Mouse (Mus musculus) brain, embryonic 14.5 days (tissue): ENCODE measurements around the gene Zbtb21. TPM values are rescaled to one million over a fixed set of nuclear protein-coding genes. Genes with fewer than 3 reads are reported as not detected.

Experiments
- DNase-seq: peaks from one replicate; pipeline ENCODE4 v3.0.0-alpha.2; 2011; ENCODE audit warnings: low read depth
- CTCF ChIP-seq: fragments of 200-500 bp; IDR thresholded peaks from 2 replicates; pipeline ENCODE4 v1.5.1; 2012; ENCODE audit warnings: inconsistent platforms, mild to moderate bottlenecking, moderate library complexity, borderline replicate concordance; ENCODE audit not compliant: insufficient read depth, insufficient read length; ENCODE audit errors: extremely low read depth
- POLR2A ChIP-seq: fragments of 200-500 bp; IDR thresholded peaks from 2 replicates; pipeline ENCODE4 v1.6.1; 2012; ENCODE audit warnings: mild to moderate bottlenecking, inconsistent platforms, borderline replicate concordance; ENCODE audit not compliant: poor library complexity, insufficient read depth, insufficient read length, severe bottlenecking; ENCODE audit errors: extremely low read depth
- polyA plus RNA-seq: library from polyadenylated mRNA; depleted of rRNA; stranded (reverse); fragments of >200 nt; gene quantifications from 2 replicates; pipeline ENCODE4 v1.2.3, GENCODE M21; 2012

The Zbtb21 gene
- polyA plus RNA-seq, 1 experiment: 17.4 TPM

DNA sequence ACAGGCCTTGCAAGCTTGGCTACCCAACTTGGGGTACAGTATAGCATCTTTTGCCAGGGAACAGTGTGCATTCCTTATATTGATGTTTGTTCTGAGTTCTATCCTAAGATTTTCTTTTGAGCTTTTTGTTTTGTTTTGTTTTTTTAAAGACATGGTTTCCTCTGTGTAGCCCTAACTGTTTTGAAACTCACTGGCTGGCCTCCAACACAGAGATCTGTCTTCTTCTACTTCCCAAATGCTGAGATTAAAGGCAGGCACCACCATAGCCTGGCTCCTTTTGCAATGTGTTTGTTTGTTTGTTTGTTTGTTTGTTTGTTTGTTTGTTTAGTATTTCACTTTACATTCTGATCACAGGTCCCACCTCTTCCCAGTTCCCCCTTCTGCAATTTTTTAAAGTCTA lies 32.2 kb downstream of the Zbtb21 start:
- no peak for DNase-seq
- no peak for TF ChIP-seq POLR2A
- TF ChIP-seq CTCF: no peak

- TF ChIP-seq POLR2A (no peak), CTCF (no peak)
- DNase-seq: no peak
Measured at GRCm38 (mm10) chr16:97929520-97929919, 32.9 kb downstream of the Zbtb21 start.

DNA sequence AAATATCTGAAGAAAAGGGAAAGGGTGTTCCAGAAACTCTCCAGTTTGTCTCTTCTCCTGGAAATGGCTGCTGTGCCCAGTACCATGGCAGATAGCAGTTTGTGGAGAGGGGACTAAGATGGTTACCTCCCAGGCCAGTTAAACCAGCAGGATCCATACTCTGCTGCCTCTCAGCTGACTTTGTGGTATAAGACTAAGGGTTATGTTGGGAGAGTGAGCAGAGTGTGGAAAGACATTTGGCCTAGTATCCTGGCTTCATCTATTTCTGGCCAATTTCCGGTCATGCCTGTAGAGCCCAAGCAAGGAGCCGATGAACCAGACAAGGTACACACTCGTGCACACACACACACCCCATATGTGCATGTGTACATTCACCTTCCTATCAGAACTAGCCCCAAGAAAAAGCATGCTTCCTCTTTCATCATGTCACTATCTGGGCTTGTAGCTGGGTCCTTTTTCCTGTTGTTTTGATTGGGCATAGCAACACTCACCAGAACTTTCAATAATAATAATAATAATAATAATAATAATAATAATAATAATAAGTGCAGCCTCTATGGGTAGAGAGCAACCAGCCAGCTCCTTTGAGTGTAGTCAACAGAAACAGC lies 35.0 kb downstream of the Zbtb21 start:
- TF ChIP-seq CTCF: no peak
- TF ChIP-seq POLR2A: no peak
- DNase-seq: no peak

- no peak for TF ChIP-seq CTCF
- TF ChIP-seq POLR2A: no peak
- DNase-seq: no peak
Measured at GRCm38 (mm10) chr16:97926381-97926780, 36.0 kb downstream of the Zbtb21 start.

GRCm38 (mm10) chr16:97925760-97926159 lies 36.7 kb downstream of the Zbtb21 start:
- no peak for DNase-seq
- TF ChIP-seq CTCF (no peak), POLR2A (no peak)

DNA sequence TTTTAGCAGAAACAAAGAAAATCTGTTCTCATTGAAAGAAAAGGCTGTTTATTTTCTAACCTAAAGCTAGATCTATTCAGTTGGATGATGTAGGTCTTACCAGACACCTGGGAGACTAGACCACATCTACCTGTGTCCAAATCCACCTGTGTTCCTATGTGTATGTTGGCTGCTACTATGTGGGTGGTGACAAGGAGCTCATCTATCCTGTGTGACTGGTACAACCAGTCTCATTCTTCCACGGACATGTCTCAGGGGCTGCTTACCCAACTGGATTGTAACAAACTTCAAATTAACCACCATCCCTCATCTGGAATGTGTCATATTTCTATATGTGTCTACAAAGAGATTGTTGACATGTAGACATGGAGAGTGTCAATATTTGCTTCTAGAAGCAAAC lies 38.7 kb downstream of the Zbtb21 start:
- TF ChIP-seq POLR2A: no peak
- TF ChIP-seq CTCF: no peak
- DNase-seq: no peak

DNA sequence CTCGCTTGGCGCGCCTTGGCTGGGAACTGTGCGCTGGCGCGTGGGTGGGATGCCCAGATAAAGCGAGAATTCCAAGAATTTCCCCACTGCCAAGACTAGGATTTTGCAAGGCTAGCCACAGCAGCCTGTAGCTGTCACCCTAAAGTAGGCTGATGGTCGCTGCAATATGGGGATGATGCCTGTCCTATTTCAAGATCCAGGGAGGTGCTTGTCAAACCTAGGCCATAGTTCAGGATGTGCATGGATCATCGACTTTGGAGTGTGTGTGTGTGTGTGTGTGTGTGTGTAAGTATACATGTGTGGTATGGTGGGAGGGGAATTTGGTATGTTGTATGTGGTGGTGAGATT lies 39.7 kb downstream of the Zbtb21 start:
- TF ChIP-seq CTCF: no peak
- TF ChIP-seq POLR2A: no peak
- no peak for DNase-seq

DNA sequence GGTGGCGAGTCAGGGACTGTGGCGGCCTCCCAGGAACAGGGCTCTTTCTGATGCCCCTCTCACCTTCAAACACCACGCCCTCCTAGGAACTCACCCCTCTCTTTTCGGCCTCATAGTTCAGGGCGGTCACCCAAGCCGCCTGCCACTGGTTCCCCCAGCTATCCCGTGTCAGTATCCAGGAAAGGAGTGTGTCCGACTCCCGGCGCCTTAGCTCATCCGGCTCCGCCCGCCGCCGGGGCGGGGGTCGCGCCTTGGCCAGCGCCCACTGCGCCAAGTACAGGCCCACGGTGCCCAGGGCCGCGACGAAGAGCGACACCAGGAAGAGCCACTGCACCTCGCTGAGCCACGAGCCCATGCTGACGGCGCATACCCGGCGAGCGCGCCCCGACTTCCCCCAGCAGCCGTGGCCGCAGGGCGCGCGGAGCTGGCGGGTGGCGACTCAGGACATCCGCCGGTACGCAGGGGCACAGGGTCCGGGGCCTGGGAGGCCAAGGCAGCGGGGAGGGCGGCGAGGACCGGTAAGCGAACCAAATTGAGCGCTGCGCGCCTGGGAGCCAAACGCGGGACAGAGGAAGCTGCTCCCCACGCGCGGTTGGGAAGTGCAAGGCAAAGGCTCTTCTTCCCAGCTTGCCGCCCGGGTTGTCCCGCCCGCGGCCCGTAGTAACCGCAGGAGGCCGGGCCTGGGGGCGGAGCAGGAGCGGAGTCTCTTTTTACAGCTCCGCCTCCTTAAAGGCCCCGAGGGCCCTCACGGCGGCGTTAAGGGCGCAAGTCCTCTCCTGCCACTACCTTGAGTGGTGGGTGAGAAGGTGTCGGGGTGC lies 40.3 kb downstream of the Zbtb21 start:
- peak; percentile 91 for DNase-seq
- TF ChIP-seq POLR2A (peak; percentile 52; the same call in 1 of the 2 replicates), CTCF (no peak)

GRCm38 (mm10) chr16:97920621-97921020 lies 41.8 kb downstream of the Zbtb21 start:
- DNase-seq: no peak
- no peak for TF ChIP-seq CTCF

- TF ChIP-seq POLR2A: no peak
- no peak for TF ChIP-seq CTCF
Measured at GRCm38 (mm10) chr16:97919793-97920192, 42.6 kb downstream of the Zbtb21 start.

GRCm38 (mm10) chr16:97912873-97913272 lies 49.5 kb downstream of the Zbtb21 start:
- TF ChIP-seq POLR2A (no peak), CTCF (no peak)
- no peak for DNase-seq

More at GRCm38 (mm10) chr16:97919793-97920192, 42.6 kb downstream of the Zbtb21 start:
- no peak for DNase-seq

DNA sequence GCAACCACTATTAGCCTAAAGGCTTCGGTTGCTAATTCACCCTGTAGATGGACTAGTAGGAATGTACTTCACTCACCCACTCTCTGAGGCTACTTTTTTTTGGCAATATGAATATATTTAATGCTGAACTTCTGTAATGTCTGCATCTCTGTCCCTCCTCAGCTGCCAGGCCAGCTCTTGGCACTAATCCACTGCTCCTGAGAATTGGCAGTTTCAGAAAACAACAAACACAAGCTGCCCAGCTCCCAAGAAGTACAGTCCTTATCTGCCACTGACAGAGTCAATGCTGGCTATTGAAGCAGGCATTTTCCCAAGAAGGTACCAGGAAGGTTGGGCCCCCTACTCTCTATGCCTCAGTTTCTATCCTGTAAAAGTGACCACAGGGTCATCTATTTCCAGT lies 53.1 kb downstream of the Zbtb21 start:
- no peak for TF ChIP-seq CTCF
- no peak for TF ChIP-seq POLR2A
- no peak for DNase-seq
